Mouse (Mus musculus) midbrain, embryonic 13.5 days (tissue): Measurements from ENCODE around the gene Slc17a2. TPM values are rescaled to one million over a fixed set of nuclear protein-coding genes. Genes with fewer than 3 reads are reported as not detected.

Source experiments
- ATAC-seq: fragments of 200-750 bp; cut with Nextera tagmentation; 2 replicates; pipeline ENCODE4 v1.8.0; 2017; ENCODE audit warnings: mild to moderate bottlenecking, moderate TSS enrichment, moderate library complexity
- H3K27ac ChIP-seq: fragments of 300-500 bp; sonication (generic); 2 replicates; pipeline ENCODE4 v1.5.1; 2015; ENCODE audit warnings: inconsistent platforms, mild to moderate bottlenecking, moderate library complexity
- H3K27me3 ChIP-seq: fragments of 300-500 bp; sonication (generic); 2 replicates; pipeline ENCODE4 v1.6.1; 2015; ENCODE audit warnings: mild to moderate bottlenecking, inconsistent platforms
- H3K36me3 ChIP-seq: fragments of 300-500 bp; sonication (generic); 2 replicates; pipeline ENCODE4 v1.6.1; 2015; ENCODE audit warnings: mild to moderate bottlenecking, inconsistent platforms
- H3K4me1 ChIP-seq: fragments of 300-500 bp; sonication (generic); replicated peaks from 2 replicates; pipeline ENCODE4 v1.6.1; 2015; ENCODE audit warnings: inconsistent platforms
- H3K4me2 ChIP-seq: fragments of 300-500 bp; sonication (generic); replicated peaks from 2 replicates; pipeline ENCODE4 v1.6.1; 2015; ENCODE audit warnings: moderate library complexity, mild to moderate bottlenecking, inconsistent platforms
- H3K4me3 ChIP-seq: fragments of 300-500 bp; sonication (generic); replicated peaks from 2 replicates; pipeline ENCODE4 v1.5.1; 2015; ENCODE audit warnings: mild to moderate bottlenecking, inconsistent platforms
- H3K9ac ChIP-seq: fragments of 300-500 bp; sonication (generic); replicated peaks from 2 replicates; pipeline ENCODE4 v1.6.1; 2015; ENCODE audit warnings: mild to moderate bottlenecking, inconsistent platforms
- H3K9me3 ChIP-seq: fragments of 300-500 bp; sonication (generic); 2 replicates; pipeline ENCODE4 v1.6.1; 2016; ENCODE audit warnings: mild to moderate bottlenecking, inconsistent platforms
- WGBS: fragments of 180-500 bp; shearing (Covaris S2); methylation state at CpG from one replicate; pipeline ENCODE4 v1.1.7; 2015; 5-methylcytosine and 5-hydroxymethylcytosine counted together
- polyA plus RNA-seq: library from polyadenylated mRNA; unstranded; fragments of >200 nt; fragmentation: Nextera tagmentation; extraction: Ambion mirVana; gene quantifications from 2 replicates; pipeline ENCODE4 v1.2.1, GENCODE M21; 2015

Slc17a2 gene
- polyA plus RNA-seq, 1 experiment from 2014 or later, result not detected

GRCm38 (mm10) chr13:23866086-23866710, 59.4 kb downstream of the Slc17a2 start:
- 87% methylated on average over 9 of the region's 9 CpGs for WGBS
- no peaks in the 10 kb centered on the region for H3K4me1 ChIP-seq
- H3K4me3 ChIP-seq, result no peak overlapping the region
- no peaks in the 10 kb centered on the region for H3K27me3 ChIP-seq
- no peak overlapping the region for H3K27ac ChIP-seq
- H3K4me2 ChIP-seq, result no peak overlapping the region
- H3K9me3 ChIP-seq, result no peaks in the 10 kb centered on the region
- H3K36me3 ChIP-seq, result no peaks in the 10 kb centered on the region
- ATAC-seq, result no peak
- H3K9ac ChIP-seq, result no peak overlapping the region

GRCm38 (mm10) chr13:23867000-23867399, 60.2 kb downstream of the Slc17a2 start:
- no peak for ATAC-seq
- Histone ChIP-seq H3K9ac (no peak overlapping the region), H3K27me3 (no peaks in the 10 kb centered on the region), H3K27ac (no peak overlapping the region), H3K4me1 (no peaks in the 10 kb centered on the region), H3K9me3 (no peaks in the 10 kb centered on the region), H3K36me3 (no peaks in the 10 kb centered on the region), H3K4me3 (no peak overlapping the region), H3K4me2 (no peak overlapping the region)
- WGBS, result 95% methylated on average over 6 of the region's 6 CpGs

GRCm38 (mm10) chr13:23867405-23867804, 60.6 kb downstream of the Slc17a2 start, which contains the start of gene Slc17a1:
Gene Slc17a1, plus strand, starts transcription at chr13:23867750.
- H3K9me3 ChIP-seq, result no peaks in the 10 kb centered on the region
- no peak within 1 kb of the TSS for H3K27ac ChIP-seq
- WGBS, result 92% methylated on average over 7 of the region's 7 CpGs
- no peak within 1 kb of the TSS for H3K9ac ChIP-seq
- no peak within 1 kb of the TSS for H3K4me2 ChIP-seq
- ATAC-seq, result no peak
- no peaks in the 10 kb centered on the region for H3K4me1 ChIP-seq
- no peak within 1 kb of the TSS for H3K4me3 ChIP-seq
- no peaks in the 10 kb centered on the region for H3K27me3 ChIP-seq
- H3K36me3 ChIP-seq, result no peaks in the 10 kb centered on the region

DNA sequence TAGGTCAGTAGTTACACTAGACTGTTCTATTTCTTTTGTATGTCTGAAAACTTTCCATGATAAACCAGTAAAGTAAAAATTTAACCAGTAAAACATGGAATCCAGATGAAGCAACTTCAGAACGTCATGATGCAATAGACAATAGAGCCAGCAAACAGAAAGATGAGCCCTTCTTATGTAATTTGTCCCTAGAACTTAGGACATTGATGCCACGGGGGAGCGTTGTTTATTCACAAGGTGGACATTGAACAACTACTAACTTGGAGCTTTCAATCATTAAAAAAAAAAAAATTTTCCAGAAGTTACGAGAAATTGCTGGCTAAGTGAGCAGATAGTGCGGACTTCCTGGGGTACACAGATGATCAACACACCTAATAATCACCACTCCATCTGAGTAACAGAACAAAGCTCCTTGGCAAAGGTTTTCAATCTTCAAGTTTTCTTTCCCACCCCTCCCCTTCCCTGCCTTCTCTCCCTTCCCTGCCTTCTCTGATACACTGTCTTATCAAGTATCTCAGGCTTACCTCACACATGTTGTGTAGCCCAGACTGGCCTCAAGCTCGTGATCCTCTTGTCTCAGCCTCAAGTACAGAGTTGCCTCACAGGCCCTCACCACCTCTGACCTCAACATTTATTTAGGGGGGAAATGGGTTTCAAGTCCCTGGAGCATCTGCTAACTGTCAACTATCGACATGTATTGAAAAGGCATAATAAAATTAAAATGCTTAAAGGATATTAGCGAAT, 62.2 kb downstream of the Slc17a2 start:
- H3K9me3 ChIP-seq, result no peaks in the 10 kb centered on the region
- ATAC-seq, result no peak
- no peak overlapping the region for H3K9ac ChIP-seq
- H3K27me3 ChIP-seq, result no peaks in the 10 kb centered on the region
- H3K4me2 ChIP-seq, result no peak overlapping the region
- H3K36me3 ChIP-seq, result no peaks in the 10 kb centered on the region
- no peak overlapping the region for H3K4me3 ChIP-seq
- WGBS, result 91% methylated on average over 8 of the region's 8 CpGs
- no peak overlapping the region for H3K27ac ChIP-seq
- H3K4me1 ChIP-seq, result no peaks in the 10 kb centered on the region

DNA sequence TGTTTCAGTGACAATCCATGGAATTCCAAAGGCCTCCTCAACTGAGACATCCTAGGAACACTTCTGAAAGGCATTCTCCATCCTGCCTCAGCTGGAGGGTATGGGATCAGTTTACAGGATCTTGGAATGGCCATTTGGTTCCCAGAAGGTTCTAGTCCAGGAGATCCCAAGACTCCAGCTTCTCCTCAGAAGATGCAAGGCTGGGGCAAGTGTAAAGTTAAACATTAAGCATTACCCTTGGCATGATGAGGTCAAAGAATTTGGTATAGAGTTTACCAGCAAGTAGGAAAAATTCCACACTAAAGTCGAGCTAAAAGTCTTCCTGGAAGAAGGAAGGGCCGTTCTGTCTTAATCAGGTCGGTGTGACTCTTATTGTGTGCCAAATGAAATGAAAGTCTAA, 63.2 kb downstream of the Slc17a2 start:
- Histone ChIP-seq H3K9me3 (no peaks in the 10 kb centered on the region), H3K36me3 (no peaks in the 10 kb centered on the region), H3K4me1 (no peaks in the 10 kb centered on the region), H3K9ac (no peak overlapping the region), H3K27me3 (no peaks in the 10 kb centered on the region), H3K27ac (no peak overlapping the region), H3K4me2 (no peak overlapping the region), H3K4me3 (no peak overlapping the region)
- ATAC-seq, result no peak
- WGBS, result 79% methylated on average over 3 of the region's 3 CpGs

GRCm38 (mm10) chr13:23873141-23873540, 66.3 kb downstream of the Slc17a2 start:
- H3K9me3 ChIP-seq, result no peaks in the 10 kb centered on the region

More at GRCm38 (mm10) chr13:23873141-23873540, 66.3 kb downstream of the Slc17a2 start:
- Histone ChIP-seq H3K27me3 (no peaks in the 10 kb centered on the region), H3K27ac (no peak overlapping the region), H3K4me1 (no peaks in the 10 kb centered on the region), H3K36me3 (no peaks in the 10 kb centered on the region), H3K4me2 (no peak overlapping the region), H3K9ac (no peak overlapping the region), H3K4me3 (no peak overlapping the region)
- ATAC-seq, result no peak
- 84% methylated on average over 5 of the region's 5 CpGs for WGBS

Other genes starting within 250 kb of the Slc17a2 start
- 3.1 and 4.7 TPM in 2 replicates for gene Hist1h3e, start 244.6 kb upstream of the Slc17a2 start, polyA plus RNA-seq
- 51.6 and 53.6 TPM in 2 replicates for gene Hist1h2ae, start 235.8 kb upstream of the Slc17a2 start, polyA plus RNA-seq
- gene Hist1h2bg, start 235.6 kb upstream of the Slc17a2 start, polyA plus RNA-seq, result 4.1 and 7.5 TPM in 2 replicates
- gene Hist1h2bf, start 232.8 kb upstream of the Slc17a2 start, polyA plus RNA-seq, result 3.3 and 4.5 TPM in 2 replicates
- gene Hist1h2ad, start 232.6 kb upstream of the Slc17a2 start, polyA plus RNA-seq, result 0.93 and 1.7 TPM in 2 replicates
- gene Hist1h3d, start 231.2 kb upstream of the Slc17a2 start, polyA plus RNA-seq, result 2.1 and 3.1 TPM in 2 replicates
- gene Hist1h4d, start 225.4 kb upstream of the Slc17a2 start, polyA plus RNA-seq, result 74.3 and 84.0 TPM in 2 replicates
- 1.4 and 2.0 TPM in 2 replicates for gene Hist1h2be, start 185.9 kb upstream of the Slc17a2 start, polyA plus RNA-seq
- gene Hist1h1e, start 184.4 kb upstream of the Slc17a2 start, polyA plus RNA-seq, result 12.6 and 15.0 TPM in 2 replicates
- gene Hist1h2ac, start 123.0 kb upstream of the Slc17a2 start, polyA plus RNA-seq, result 0.69 and 1.1 TPM in 2 replicates
- gene Hist1h2bc, start 122.8 kb upstream of the Slc17a2 start, polyA plus RNA-seq, result 22.2 and 24.4 TPM in 2 replicates
- not detected in 2 replicates for gene Hist1h1t, start 111.2 kb upstream of the Slc17a2 start, polyA plus RNA-seq
- 5.1 and 5.8 TPM in 2 replicates for gene Hist1h4c, start 108.5 kb upstream of the Slc17a2 start, polyA plus RNA-seq
- gene Hfe, start 96.1 kb upstream of the Slc17a2 start, polyA plus RNA-seq, result 2.0 and 2.7 TPM in 2 replicates
- 9.8 and 11.1 TPM in 2 replicates for gene Hist1h1c, start 68.2 kb upstream of the Slc17a2 start, polyA plus RNA-seq
- gene Hist1h3c, start 61.4 kb upstream of the Slc17a2 start, polyA plus RNA-seq, result 3.2 and 4.4 TPM in 2 replicates
- 2.8 and 3.2 TPM in 2 replicates for gene Hist1h2bb, start 60.3 kb upstream of the Slc17a2 start, polyA plus RNA-seq
- gene Hist1h2ab, start 55.9 kb upstream of the Slc17a2 start, polyA plus RNA-seq, result 28.4 and 31.0 TPM in 2 replicates
- 6.3 and 8.7 TPM in 2 replicates for gene Hist1h3b, start 54.7 kb upstream of the Slc17a2 start, polyA plus RNA-seq
- gene Hist1h4b, start 50.0 kb upstream of the Slc17a2 start, polyA plus RNA-seq, result 4.6 and 5.2 TPM in 2 replicates
- gene Hist1h4a, start 45.8 kb upstream of the Slc17a2 start, polyA plus RNA-seq, result 0.44 and 0.57 TPM in 2 replicates
- 1.4 and 3.3 TPM in 2 replicates for gene Hist1h3a, start 44.6 kb upstream of the Slc17a2 start, polyA plus RNA-seq
- 1.6 and 2.2 TPM in 2 replicates for gene Hist1h1a, start 43.3 kb upstream of the Slc17a2 start, polyA plus RNA-seq
- gene Trim38, start 37.1 kb upstream of the Slc17a2 start, polyA plus RNA-seq, result 0.15 TPM in 1 of 2 replicates, not detected in the other
- not detected in 2 replicates for gene Slc17a3, start 32.4 kb downstream of the Slc17a2 start, polyA plus RNA-seq
- 0.08 TPM in 1 of 2 replicates, not detected in the other for gene Slc17a1, start 60.8 kb downstream of the Slc17a2 start, polyA plus RNA-seq
- gene Slc17a4, start 108.0 kb downstream of the Slc17a2 start, polyA plus RNA-seq, result not detected in 2 replicates
- gene Hist1h2ba, start 127.2 kb downstream of the Slc17a2 start, polyA plus RNA-seq, result not detected in 2 replicates
- not detected in 2 replicates for gene Hist1h2aa, start 127.5 kb downstream of the Slc17a2 start, polyA plus RNA-seq
- gene Scgn, start 184.2 kb downstream of the Slc17a2 start, polyA plus RNA-seq, result 1.2 and 1.6 TPM in 2 replicates